Mouse (Mus musculus) testis, adult 2 months (tissue): ENCODE results near the gene Sgca. TPM values are rescaled to one million over a fixed set of nuclear protein-coding genes. Genes with fewer than 3 reads are reported as not detected.

ENCODE experiments used
- H3K27ac ChIP-seq: fragments of 200-500 bp; 2 replicates; pipeline ENCODE4 v1.5.1; 2012; ENCODE audit warnings: low read depth, low read length; ENCODE audit not compliant: control insufficient read depth, insufficient read depth
- H3K27me3 ChIP-seq: fragments of 200-500 bp; 2 replicates; pipeline ENCODE4 v1.6.1; 2012; ENCODE audit warnings: mild to moderate bottlenecking, low read length, moderate library complexity; ENCODE audit not compliant: control insufficient read depth, insufficient read depth
- H3K36me3 ChIP-seq: fragments of 200-500 bp; 2 replicates; pipeline ENCODE4 v1.6.1; 2012; ENCODE audit warnings: mild to moderate bottlenecking, low read length; ENCODE audit not compliant: control insufficient read depth, insufficient read depth
- H3K4me1 ChIP-seq: fragments of 200-500 bp; 2 replicates; pipeline ENCODE4 v1.6.1; 2012; ENCODE audit warnings: low read length; ENCODE audit not compliant: control insufficient read depth, insufficient read depth
- H3K4me3 ChIP-seq: fragments of 200-500 bp; 2 replicates; pipeline ENCODE4 v1.5.1; 2012; ENCODE audit warnings: low read depth, mild to moderate bottlenecking, low read length, moderate library complexity, mixed read lengths; ENCODE audit not compliant: control insufficient read depth
- CTCF ChIP-seq: fragments of 200-500 bp; IDR thresholded peaks from 2 replicates; pipeline ENCODE4 v1.5.1; 2012; ENCODE audit warnings: low read depth, mild to moderate bottlenecking, inconsistent platforms, low read length, moderate library complexity; ENCODE audit not compliant: control insufficient read depth, insufficient read depth, insufficient replicate concordance
- POLR2A ChIP-seq: fragments of 200-500 bp; IDR thresholded peaks from 2 replicates; pipeline ENCODE4 v1.6.1; 2012; ENCODE audit warnings: low read depth, mild to moderate bottlenecking, inconsistent platforms, low read length, moderate library complexity; ENCODE audit not compliant: control insufficient read depth
- polyA plus RNA-seq: library from polyadenylated mRNA; depleted of rRNA; stranded (reverse); fragments of >200 nt; gene quantifications from 2 replicates; pipeline ENCODE4 v1.2.3, GENCODE M21; 2012; rRNA removed

Sgca gene
- 27.5 and 33.7 TPM in 2 replicates for polyA plus RNA-seq

DNA sequence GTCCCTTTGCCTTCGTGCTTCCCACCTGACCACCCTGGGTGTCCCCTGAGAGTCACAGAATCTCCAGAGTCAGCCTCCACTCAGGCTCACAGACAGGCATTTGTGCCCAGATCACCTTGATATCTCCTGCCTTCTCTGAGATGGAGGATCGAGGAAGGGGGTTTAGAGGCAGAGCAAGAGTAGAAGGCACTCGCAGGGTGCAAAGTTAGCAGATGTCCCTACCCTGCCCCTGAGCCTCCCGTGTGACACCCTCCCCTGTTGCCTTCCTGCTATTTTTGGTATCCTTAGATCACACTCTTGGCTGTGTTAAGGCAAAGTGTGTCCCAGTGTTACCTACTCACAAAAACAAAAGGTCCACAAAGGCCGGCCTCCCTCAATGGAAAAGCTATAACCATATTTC lies at the start of gene Sgca:
Gene Sgca, minus strand, starts transcription at position 129 of the 400 bp plus-strand sequence.
- Histone ChIP-seq H3K27me3 (no peaks in the 10 kb centered on the region), H3K36me3 (no peaks in the 10 kb centered on the region), H3K4me3 (no peak within 1 kb of the TSS), H3K27ac (no peak within 1 kb of the TSS), H3K4me1 (peaks cover 10% of the 10 kb centered on the region)
- TF ChIP-seq POLR2A = no peak
- TF ChIP-seq CTCF = no peak

DNA sequence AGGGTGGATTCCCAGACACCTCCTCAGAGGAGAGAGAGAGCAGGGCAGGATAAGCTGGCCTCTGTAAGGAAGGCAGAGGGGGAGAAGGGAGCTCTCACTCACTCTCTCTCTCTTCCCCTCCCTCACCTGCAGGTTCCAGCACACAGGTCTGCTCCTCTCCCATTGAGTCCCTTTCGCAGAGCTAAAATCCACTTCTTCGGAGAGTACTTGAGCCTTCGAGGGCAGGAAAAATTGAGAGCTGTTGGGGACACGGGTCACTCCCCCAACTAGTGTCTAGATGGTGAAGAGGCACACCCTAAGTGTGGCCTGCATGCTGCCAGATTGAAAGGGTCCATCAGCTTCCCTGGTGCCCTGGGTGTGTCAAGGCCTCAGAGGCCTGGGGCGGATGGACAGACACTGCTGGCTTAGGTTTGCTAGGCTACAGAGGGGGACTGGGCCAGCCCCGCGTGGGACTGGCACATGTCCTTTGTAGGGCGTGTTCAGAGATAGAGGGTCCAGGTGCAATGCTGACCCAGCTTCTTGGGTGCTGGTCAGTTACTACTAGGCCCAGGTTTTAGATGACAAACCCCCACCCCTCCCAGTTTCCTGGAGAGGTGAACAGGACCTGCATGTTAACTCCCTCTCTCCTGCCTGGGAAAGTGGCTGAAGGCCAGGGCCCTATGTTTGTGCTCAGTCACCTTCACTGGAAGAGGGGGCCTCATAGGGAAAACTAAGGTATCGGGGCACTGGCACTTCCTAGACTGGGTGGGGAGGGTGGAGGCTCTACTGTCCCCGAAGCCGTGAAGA lies 49.3 kb upstream of the Sgca start:
- no peak for TF ChIP-seq POLR2A
- TF ChIP-seq CTCF = no peak
- H3K4me3 ChIP-seq = no peak overlapping the region
- H3K36me3 ChIP-seq = no peaks in the 10 kb centered on the region
- no peaks in the 10 kb centered on the region for H3K27me3 ChIP-seq
- H3K4me1 ChIP-seq = no peaks in the 10 kb centered on the region
- H3K27ac ChIP-seq = no peak overlapping the region

- Histone ChIP-seq H3K4me1 (no peaks in the 10 kb centered on the region), H3K36me3 (no peaks in the 10 kb centered on the region), H3K27ac (no peak overlapping the region), H3K27me3 (no peaks in the 10 kb centered on the region), H3K4me3 (no peak overlapping the region)
- no peak for TF ChIP-seq CTCF
- no peak for TF ChIP-seq POLR2A
Observed at GRCm38 (mm10) chr11:95024439-95025184, 48.5 kb upstream of the Sgca start.

DNA sequence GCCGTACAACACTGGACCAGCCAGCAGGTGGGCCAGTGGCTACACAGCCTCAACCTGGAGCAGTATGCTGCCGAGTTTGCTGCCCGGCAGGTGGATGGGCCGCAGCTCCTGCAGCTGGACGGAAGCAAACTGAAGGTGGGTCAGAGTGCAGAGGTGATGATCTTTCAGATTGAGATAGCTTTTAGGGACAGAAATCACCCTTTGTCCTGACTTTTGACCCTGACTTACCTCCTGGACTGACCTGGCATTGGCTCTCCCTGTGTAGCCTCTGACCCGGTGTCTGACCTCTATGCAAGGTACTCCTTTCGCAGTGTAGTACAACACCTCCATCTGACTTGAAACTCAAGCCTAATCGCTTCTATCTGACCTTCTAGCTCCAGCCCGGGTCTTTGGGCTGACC lies 47.4 kb upstream of the Sgca start:
- Histone ChIP-seq H3K36me3 (no peaks in the 10 kb centered on the region), H3K27me3 (no peaks in the 10 kb centered on the region), H3K4me1 (no peaks in the 10 kb centered on the region), H3K4me3 (no peak overlapping the region), H3K27ac (no peak overlapping the region)
- TF ChIP-seq CTCF (no peak), POLR2A (no peak)

DNA sequence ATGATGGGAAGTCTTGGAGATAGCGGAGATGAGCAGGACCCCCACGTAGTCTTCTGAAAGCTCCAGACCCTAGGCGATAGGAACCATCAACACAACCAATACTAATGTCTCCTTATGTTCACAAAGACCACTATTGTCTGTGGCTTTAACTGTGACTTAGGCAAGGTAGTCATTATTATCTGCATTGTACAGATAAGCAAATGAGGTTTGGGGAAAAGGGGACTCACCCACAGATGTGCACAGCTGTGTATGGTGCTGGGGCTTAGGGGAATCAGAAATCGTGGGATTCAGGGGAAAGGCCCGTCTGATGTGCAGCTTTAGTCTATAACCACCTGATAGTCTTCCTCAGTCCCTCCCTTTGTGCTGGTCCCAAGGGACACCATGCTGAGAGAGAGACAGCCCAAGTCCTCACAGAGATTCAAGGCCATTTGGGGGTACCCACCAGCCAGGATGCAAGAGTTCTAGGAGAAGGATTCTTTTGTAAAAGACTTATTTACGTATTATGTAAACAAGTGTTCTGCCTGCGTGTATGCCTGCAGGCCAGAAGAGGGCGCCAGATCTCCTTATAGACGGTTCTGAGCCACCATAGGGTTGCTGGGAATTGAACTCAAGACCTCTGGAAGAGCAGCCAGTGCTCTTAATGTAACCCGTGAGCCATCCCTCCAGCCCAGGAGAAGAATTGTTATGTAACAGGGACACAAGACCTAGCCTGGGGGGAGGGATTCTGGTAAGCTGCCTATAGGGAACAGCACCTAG lies 46.3 kb upstream of the Sgca start:
- TF ChIP-seq POLR2A (no peak), CTCF (peak; percentile 57; the same call in 1 of the 2 replicates)
- no peaks in the 10 kb centered on the region for H3K4me1 ChIP-seq
- no peak overlapping the region for H3K4me3 ChIP-seq
- no peaks in the 10 kb centered on the region for H3K27me3 ChIP-seq
- no peaks in the 10 kb centered on the region for H3K36me3 ChIP-seq
- H3K27ac ChIP-seq = no peak overlapping the region

GRCm38 (mm10) chr11:95015484-95015883 lies 39.4 kb upstream of the Sgca start:
- Histone ChIP-seq H3K27ac (no peak overlapping the region), H3K4me3 (no peak overlapping the region), H3K27me3 (no peaks in the 10 kb centered on the region), H3K4me1 (peaks cover under 1% of the 10 kb centered on the region), H3K36me3 (no peaks in the 10 kb centered on the region)
- TF ChIP-seq POLR2A (no peak), CTCF (no peak)

DNA sequence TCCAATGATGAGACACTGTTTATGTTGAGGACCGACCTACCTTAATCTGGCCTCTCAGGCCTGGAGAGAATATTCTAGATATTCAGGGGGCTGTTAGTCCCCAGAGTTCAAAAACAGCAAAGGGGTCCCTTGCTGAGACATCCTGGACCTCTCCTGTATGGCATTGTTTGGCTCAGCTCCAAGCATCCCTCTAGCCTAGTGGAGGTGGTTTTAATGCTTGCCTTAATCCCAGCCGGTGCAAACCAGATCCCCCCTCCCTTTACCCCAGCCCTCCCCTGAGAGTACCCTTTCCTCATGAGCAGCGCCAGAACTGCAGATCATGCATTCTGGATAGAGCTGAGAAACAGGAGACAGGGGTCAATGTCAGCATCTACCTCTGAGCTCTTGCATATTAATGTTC lies 36.4 kb upstream of the Sgca start:
- Histone ChIP-seq H3K4me1 (peaks cover 18% of the 10 kb centered on the region), H3K27ac (no peak overlapping the region), H3K36me3 (no peaks in the 10 kb centered on the region), H3K27me3 (peaks cover 2% of the 10 kb centered on the region; the same call in 1 of the 2 replicates), H3K4me3 (no peak overlapping the region)
- TF ChIP-seq CTCF (no peak), POLR2A (no peak)
